Mouse (Mus musculus) heart, embryonic 14.5 days (tissue): Measurements from ENCODE around the gene Pik3r2. TPM values are rescaled to one million over a fixed set of nuclear protein-coding genes. Genes with fewer than 3 reads are reported as not detected.

Experiments
- ATAC-seq: fragments of 200-750 bp; cut with Nextera tagmentation; 2 replicates; pipeline ENCODE4 v1.8.0; 2017; ENCODE audit warnings: low read depth, moderate TSS enrichment; ENCODE audit not compliant: insufficient number of reproducible peaks, insufficient read depth, low FRiP score
- H3K27ac ChIP-seq, 2 experiments: fragments of 200-500 bp in 1 of 2; fragments of 300-500 bp in 1 of 2; sonication (generic) in 1 of 2; replicated peaks in 1 of 2; 2 replicates each; pipeline ENCODE4 v1.5.1; 2012 to 2014; ENCODE audit warnings: low read depth in 2 of 2, low read length in 2 of 2, control low read depth in 1 of 2, mild to moderate bottlenecking in 1 of 2, mixed read lengths in 1 of 2; ENCODE audit not compliant: control insufficient read depth in 1 of 2, insufficient read depth in 1 of 2
- H3K27me3 ChIP-seq: fragments of 300-500 bp; sonication (generic); 2 replicates; pipeline ENCODE4 v1.6.1; 2014; ENCODE audit warnings: mild to moderate bottlenecking, low read length, control low read depth; ENCODE audit not compliant: control insufficient read depth, insufficient read depth
- H3K36me3 ChIP-seq: fragments of 300-500 bp; sonication (generic); 2 replicates; pipeline ENCODE4 v1.6.1; 2014; ENCODE audit warnings: mild to moderate bottlenecking, control low read depth, low read length, mixed read lengths; ENCODE audit not compliant: control insufficient read depth, insufficient read depth
- H3K4me1 ChIP-seq, 2 experiments: fragments of 200-500 bp in 1 of 2; fragments of 300-500 bp in 1 of 2; sonication (generic) in 1 of 2; 2 replicates each; pipeline ENCODE4 v1.6.1; 2012 to 2014; ENCODE audit warnings: low read length in 2 of 2, control low read depth in 1 of 2, mixed read lengths in 1 of 2; ENCODE audit not compliant: control insufficient read depth in 2 of 2, insufficient read depth in 2 of 2
- H3K4me2 ChIP-seq: fragments of 300-500 bp; sonication (generic); 2 replicates; pipeline ENCODE4 v1.6.1; 2014; ENCODE audit warnings: mild to moderate bottlenecking, low read length
- H3K4me3 ChIP-seq, 2 experiments: fragments of 200-500 bp in 1 of 2; fragments of 300-500 bp in 1 of 2; sonication (generic) in 1 of 2; 2 replicates each; pipeline ENCODE4 v1.5.1; 2012 to 2014; ENCODE audit warnings: low read length in 2 of 2, mild to moderate bottlenecking in 2 of 2, control low read depth in 1 of 2, low read depth in 1 of 2, moderate library complexity in 1 of 2; ENCODE audit not compliant: control insufficient read depth in 1 of 2, insufficient read depth in 1 of 2
- H3K9ac ChIP-seq: fragments of 300-500 bp; sonication (generic); 2 replicates; pipeline ENCODE4 v1.6.1; 2014; ENCODE audit warnings: mild to moderate bottlenecking, low read length
- H3K9me3 ChIP-seq: fragments of 300-500 bp; sonication (generic); 2 replicates; pipeline ENCODE4 v1.6.1; 2016; ENCODE audit warnings: low read length, control low read depth; ENCODE audit not compliant: control insufficient read depth
- WGBS: fragments of 180-500 bp; shearing (Covaris S2); extraction: QIAGEN DNeasy Blood & Tissue Kit; methylation state at CpG from one replicate; pipeline ENCODE4 v1.1.7; 2014; 5-methylcytosine and 5-hydroxymethylcytosine counted together
- polyA plus RNA-seq: library from polyadenylated mRNA; unstranded; fragments of >200 nt; fragmentation: Nextera tagmentation; extraction: Ambion mirVana; gene quantifications from 2 replicates; pipeline ENCODE4 v1.2.1, GENCODE M21; 2014

Gene Pik3r2
- polyA plus RNA-seq, 1 experiment from 2014 or later = 26.7 TPM

DNA sequence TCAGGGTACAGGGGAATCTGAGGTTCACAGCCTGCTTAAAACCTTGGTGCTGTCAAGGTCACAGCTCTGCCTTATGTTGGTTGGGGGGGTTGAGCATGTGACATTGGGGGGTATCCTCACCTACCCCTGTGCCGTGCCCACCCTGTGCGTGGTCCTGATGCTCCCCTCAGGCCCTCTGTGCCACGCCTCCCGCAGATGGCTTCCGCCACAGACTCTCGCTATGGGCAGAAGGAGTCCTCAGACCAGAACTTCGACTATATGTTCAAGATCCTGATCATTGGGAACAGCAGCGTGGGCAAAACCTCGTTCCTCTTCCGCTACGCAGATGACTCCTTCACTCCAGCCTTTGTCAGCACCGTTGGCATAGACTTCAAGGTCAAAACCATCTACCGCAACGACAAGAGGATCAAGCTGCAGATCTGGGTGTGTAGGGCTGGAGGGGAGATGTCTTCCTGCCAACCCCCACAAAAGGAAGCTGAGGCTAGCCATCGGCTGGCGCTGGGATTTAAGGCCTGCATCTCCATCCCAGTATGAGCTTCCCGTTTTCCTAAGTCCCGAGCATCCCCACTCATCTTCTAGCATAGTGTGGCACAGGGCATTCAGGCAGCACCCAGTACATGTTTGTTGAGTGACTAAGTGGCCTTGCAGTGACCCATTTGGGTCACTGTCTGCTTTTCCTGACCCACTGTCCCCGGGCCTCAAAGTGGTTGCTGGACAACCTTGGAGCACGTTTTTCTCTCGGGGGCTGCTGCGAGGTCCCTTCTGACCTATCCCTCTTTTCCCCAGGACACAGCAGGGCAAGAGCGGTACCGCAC lies 20.6 kb downstream of the Pik3r2 start:
- Histone ChIP-seq H3K27me3 (no peaks in the 10 kb centered on the region), H3K9ac (peak overlapping the region; percentile 86; the same call in 1 of the 2 replicates), H3K36me3 (peaks cover 29% of the 10 kb centered on the region), H3K4me2 (peak overlapping the region; percentile 97), H3K9me3 (no peaks in the 10 kb centered on the region), H3K27ac (no peak overlapping the region), H3K4me1 (peaks cover 18 to 44% of the 10 kb centered on the region in 2 experiments), H3K4me3 (peak overlapping the region in 1 of 2 experiments; percentile 74; a peak in 1 of 4 replicates)
- WGBS = 78% methylated on average over 24 of the region's 24 CpGs
- no peak for ATAC-seq

DNA sequence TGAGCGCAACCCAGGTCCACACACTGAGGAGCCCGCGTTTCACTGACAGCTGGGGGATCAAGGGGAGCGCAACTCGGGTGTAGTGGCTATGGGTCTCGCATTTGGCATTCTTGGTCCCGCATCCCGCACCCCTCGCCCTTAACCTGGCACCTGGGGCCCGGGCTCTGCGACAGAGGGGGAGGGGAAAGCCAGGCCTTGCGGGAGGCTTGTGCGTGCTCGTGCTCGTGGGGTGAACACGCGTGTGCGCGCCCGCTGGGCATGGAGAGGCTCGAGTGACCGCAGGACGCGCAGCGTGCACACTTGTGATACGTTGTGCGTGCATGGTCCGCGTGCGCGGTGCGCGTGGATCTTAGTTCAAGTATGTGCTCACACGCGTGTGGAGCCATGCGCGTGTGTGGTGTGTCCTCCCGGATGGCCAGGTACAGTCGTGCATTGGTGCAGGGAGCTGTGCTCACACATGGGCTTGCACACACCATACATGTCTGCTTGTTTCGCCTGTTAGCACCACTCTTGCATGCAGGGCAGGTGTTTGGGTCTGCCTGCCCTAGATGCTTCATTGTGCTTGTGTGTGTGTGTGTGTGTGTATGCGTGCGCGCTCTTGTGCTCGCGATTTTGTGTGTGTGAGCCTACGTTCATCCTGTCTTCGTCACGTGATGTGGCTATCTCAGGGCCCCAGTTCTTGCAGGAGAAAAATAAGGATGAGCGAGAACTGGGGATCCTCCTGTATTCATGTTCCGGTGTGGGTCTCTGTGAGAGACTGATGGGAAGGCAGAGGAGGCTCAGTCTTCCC lies 21.4 kb downstream of the Pik3r2 start:
- peak overlapping the region in 1 of 2 experiments; percentile 62; a peak in 1 of 4 replicates for H3K27ac ChIP-seq
- 13% methylated on average over 50 of the region's 50 CpGs for WGBS
- peak overlapping the region; percentile 97 for H3K4me2 ChIP-seq
- H3K27me3 ChIP-seq = peaks cover 5% of the 10 kb centered on the region
- H3K9me3 ChIP-seq = no peaks in the 10 kb centered on the region
- peak overlapping the region; percentile 86 for H3K9ac ChIP-seq
- peaks cover 29% of the 10 kb centered on the region for H3K36me3 ChIP-seq
- H3K4me3 ChIP-seq = peak overlapping the region; percentile 57 to 74
- H3K4me1 ChIP-seq = peaks cover 17 to 40% of the 10 kb centered on the region in 2 experiments
- ATAC-seq = 0 out of 2 replicates have a peak, but pooled peaks have one; percentile 9

DNA sequence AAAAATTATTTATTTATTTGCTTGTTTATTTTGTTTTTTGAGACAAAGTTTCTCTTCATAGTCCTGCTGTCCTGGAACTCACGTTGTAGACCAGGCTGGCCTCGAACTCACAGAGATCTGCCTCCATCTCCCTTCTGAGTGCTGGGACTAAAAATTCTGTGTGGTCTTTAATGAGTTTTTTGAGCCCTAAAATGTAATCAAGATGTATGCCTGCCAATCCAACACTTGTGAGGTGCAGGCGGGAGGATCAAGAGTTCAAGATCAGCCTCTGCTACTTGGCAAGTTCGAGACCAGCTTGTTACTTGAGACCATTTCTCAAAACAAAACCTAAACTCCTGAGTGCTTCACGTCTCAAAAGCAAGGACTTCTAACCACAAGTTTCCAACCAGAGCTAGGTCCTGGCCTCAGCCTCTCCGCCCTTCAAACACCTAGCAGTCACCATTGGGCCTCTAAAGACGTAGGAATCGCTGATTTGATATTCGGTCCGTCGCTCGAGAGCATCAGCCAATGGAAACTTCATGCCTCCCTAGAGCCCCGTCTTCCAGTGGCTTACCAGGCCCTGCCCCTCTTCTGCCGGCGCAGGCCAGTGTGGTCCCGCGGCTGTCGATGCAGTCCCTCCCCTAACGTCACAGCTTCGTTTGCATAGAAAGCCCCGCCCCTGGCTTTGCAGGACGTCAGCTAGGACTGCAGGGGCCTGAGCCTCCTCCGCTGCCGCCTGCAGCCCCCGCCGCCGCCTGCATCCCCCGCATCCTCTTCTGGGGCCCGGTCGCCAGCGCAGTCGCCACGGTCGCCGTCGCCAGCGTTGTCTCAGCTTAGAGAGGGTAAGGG lies 22.3 kb downstream of the Pik3r2 start, which contains the start of gene Rab3a:
Gene Rab3a (plus strand): TSS at position 637 of the 828 bp plus-strand sequence.
- H3K36me3 ChIP-seq = peaks cover 29% of the 10 kb centered on the region
- H3K4me1 ChIP-seq = peaks cover 15 to 32% of the 10 kb centered on the region in 2 experiments
- H3K4me2 ChIP-seq = peak within 1 kb of the TSS; percentile 97
- 8% methylated on average over 37 of the region's 37 CpGs for WGBS
- no peaks in the 10 kb centered on the region for H3K9me3 ChIP-seq
- peaks cover 14% of the 10 kb centered on the region for H3K27me3 ChIP-seq
- ATAC-seq = peak; percentile 94
- peak within 1 kb of the TSS; percentile 86 for H3K9ac ChIP-seq
- H3K4me3 ChIP-seq = peak within 1 kb of the TSS; percentile 57 to 74
- H3K27ac ChIP-seq = peak within 1 kb of the TSS; percentile 70 to 79

DNA sequence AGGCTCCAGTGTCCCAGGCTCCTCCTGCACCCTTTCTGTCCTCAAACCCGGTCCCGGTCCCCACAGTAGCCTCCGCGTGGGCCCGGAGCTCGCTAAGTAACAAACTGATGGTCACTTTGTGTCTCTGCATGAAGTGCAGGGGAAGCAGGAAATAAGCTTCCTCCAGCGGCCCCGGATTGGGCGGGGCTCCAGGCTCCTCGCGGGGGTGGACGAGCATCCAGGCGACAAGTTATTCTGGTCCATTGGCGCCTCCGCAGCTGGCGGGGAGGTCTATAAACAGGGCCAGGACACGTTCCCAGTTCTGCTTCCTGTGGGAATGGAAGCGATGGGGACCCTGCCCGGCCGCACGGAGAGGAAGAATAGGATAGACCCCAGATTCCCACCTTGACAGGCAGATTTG lies 23.4 kb downstream of the Pik3r2 start:
- H3K9me3 ChIP-seq = no peaks in the 10 kb centered on the region
- WGBS = 12% methylated on average over 21 of the region's 21 CpGs
- no peak for ATAC-seq

DNA sequence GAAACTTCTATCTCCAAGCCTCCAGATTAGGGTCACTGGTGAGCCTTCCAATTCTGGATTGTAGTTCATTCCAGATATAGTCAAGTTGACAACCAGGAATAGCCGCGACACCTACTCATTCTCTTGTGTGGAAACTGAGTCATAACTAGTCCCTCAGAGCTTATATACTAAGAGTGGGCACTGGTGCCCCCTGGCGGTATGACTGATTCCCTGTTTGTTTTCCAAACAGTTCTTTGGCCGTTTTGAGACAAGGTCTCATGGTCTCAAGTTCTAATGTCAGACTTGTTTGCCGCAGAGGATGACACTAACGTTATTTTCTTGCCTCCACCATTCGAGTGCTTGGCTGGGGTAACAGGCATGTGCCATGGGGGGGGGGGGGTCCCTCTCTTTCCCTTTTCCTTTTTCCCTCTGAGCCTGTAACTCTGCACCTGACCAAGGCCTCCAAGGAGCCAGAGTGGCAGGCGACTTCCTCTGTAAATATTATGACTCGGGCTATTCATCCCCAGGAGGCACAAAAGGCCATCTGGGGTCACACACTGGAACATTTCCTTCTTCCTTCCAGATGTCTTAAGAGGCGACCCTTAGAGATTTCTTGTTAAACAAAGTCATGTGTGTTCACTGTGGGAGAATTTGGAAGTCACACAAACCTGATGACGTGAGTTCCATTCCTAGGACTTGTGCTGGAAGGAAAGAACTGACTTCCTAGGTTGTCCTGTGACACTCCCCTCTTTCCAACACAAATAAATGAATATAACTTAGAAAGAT lies 24.3 kb downstream of the Pik3r2 start:
- Histone ChIP-seq H3K9ac (0 out of 2 replicates have a peak overlapping the region, but pooled peaks have one; percentile 51), H3K27me3 (peaks cover 34% of the 10 kb centered on the region), H3K36me3 (peaks cover 13% of the 10 kb centered on the region), H3K4me1 (peaks cover 15 to 27% of the 10 kb centered on the region in 2 experiments), H3K9me3 (no peaks in the 10 kb centered on the region), H3K4me2 (no peak overlapping the region), H3K4me3 (no peak overlapping the region), H3K27ac (peak overlapping the region; percentile 69 to 70; a peak in 3 of 4 replicates)
- no peak for ATAC-seq
- 25% methylated on average over 11 of the region's 11 CpGs for WGBS

More for the DNA sequence above, 23.4 kb downstream of the Pik3r2 start:
- Histone ChIP-seq H3K4me2 (peak overlapping the region; percentile 97), H3K36me3 (peaks cover 23% of the 10 kb centered on the region), H3K27ac (peak overlapping the region; percentile 70 to 79), H3K4me1 (peaks cover 15 to 27% of the 10 kb centered on the region in 2 experiments), H3K27me3 (peaks cover 25% of the 10 kb centered on the region), H3K4me3 (peak overlapping the region in 1 of 2 experiments; percentile 8; a peak in 2 of 4 replicates), H3K9ac (peak overlapping the region; percentile 51; the same call in 1 of the 2 replicates)

DNA sequence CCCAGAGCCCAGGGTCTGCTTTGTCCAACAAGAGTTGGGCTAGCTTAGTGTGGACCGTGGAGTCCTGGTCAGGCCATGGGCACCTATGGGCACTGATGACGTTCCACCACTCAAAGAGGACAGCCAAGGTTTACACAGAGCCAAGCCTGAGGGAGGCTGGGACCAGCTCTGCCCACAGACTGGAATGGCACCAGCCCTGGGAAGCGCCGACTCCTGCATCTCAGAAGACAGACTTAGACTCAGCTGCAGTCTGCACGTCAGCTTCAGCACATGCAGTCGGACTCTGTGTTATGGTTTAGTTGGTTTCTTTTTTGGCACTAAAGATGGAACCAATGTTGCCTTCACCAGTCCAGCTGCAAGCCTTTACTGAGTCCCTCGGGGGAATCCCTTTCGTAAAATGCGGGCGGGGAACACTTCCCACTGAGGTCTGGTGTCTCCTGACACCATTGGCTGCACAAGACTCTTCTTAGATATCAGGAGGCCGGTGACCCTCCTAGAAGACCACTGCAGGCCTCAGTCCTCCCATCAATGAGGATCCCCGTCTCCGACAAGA lies 26.3 kb downstream of the Pik3r2 start:
- peaks cover 54% of the 10 kb centered on the region for H3K27me3 ChIP-seq
- H3K4me2 ChIP-seq = no peak overlapping the region
- no peaks in the 10 kb centered on the region for H3K36me3 ChIP-seq
- H3K9ac ChIP-seq = no peak overlapping the region
- WGBS = 72% methylated on average over 13 of the region's 13 CpGs
- H3K9me3 ChIP-seq = no peaks in the 10 kb centered on the region
- no peak overlapping the region for H3K4me3 ChIP-seq
- H3K4me1 ChIP-seq = peaks cover 15 to 22% of the 10 kb centered on the region in 2 experiments
- H3K27ac ChIP-seq = no peak overlapping the region
- no peak for ATAC-seq
